Mouse (Mus musculus): Measurements from ENCODE around the gene Zfp874a. TPM values are rescaled to one million over a fixed set of nuclear protein-coding genes. Genes with fewer than 3 reads are reported as not detected.
A peak's percentile ranks its signal among the peaks of the same experiment; 100 is the strongest.

The Zfp874a gene
- polyA plus RNA-seq (2015; fragmentation: Nextera tagmentation; extraction: Ambion mirVana): 5.7 and 7.1 TPM in 2 replicates

DNA sequence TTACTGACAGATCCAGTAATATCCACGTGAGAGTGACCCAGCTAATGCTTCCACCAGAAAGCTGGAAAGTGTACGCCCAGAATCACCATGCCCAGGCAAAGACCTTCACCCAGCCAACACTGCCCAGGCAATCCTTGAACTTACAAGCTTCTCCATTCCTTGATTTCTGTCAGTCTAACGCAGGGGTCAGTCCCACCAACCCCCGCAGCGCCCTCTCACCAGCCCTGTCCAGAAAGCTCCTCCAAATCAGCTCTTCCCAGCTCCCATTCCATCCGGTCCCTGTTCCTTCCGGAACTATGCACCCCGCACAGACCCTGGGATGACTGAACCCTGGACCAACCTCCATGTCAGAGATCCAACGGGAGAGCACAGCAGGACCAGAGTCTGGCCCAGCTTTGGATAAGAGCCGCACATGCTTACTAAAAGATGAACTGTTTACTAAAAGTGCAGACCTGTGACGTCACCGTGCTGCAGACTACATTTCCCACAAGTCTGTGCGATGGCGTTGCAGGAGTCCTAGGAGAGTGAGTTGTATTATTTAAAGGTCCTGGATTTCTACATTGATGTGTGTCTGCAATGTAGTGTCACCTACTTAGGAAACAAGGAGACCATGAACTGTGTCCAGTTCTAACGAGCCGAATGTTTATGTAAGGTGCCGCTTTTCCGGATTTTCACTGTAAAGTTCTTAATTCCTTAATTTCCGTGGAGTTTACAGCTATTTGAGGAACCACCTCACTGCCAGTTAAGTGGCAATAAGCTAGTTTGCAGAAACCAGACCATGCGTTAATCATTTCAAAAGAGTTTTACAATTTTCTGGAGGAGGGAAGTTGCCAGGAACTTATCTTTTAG lies at the start of gene Zfp874a:
Zfp874a (minus strand) TSS at position 453 of the 849 bp plus-strand sequence.
- Histone ChIP-seq H3K4me1 (ENCODE audit: control insufficient read depth, insufficient read depth, low read depth, low read length) (peaks cover 2% of the 10 kb centered on the region), H3K36me3 (ENCODE audit: control insufficient read depth, insufficient read depth, low read length) (peaks cover 6% of the 10 kb centered on the region; the same call in 1 of the 2 replicates), H3K27me3 (replicated peaks; ENCODE audit: control insufficient read depth, insufficient read depth, low read length) (no peaks in the 10 kb centered on the region), H3K27ac (ENCODE audit: low read depth, low read length) (0 out of 2 replicates have a peak within 1 kb of the TSS, but pooled peaks have one; percentile 20), H3K4me3 (ENCODE audit: low read length) (peak within 1 kb of the TSS; percentile 52), H3K9me3 (ENCODE audit: control insufficient read depth, low read length) (no peaks in the 10 kb centered on the region), H3K9ac (ENCODE audit: low read depth, low read length) (peak within 1 kb of the TSS; percentile 61), H3K4me2 (ENCODE audit: low read length) (peak within 1 kb of the TSS; percentile 64)
- 1% methylated on average over 20 of the region's 20 CpGs for WGBS
- peak; percentile 99 for ATAC-seq

DNA sequence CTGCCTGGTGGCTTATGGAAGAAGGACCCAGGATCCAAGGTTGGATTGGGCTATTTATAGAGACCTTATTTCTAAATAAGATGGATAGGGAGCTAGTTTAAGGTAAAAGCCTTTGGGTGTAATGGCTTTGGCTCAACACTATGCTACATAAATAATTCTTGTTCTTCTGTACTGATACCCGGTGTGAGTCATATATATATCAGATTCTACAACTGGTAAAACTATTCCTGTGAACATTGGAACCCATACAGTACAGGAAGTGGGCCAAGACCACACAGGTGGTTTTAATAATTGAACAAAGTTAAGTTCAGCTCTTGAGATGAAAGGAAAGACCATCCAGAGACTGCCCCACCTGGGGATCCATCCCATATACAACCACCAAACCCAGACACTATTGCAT lies 49.5 kb upstream of the Zfp874a start:
- Histone ChIP-seq H3K9ac (ENCODE audit: low read depth, low read length) (no peak overlapping the region), H3K27me3 (replicated peaks; ENCODE audit: control insufficient read depth, insufficient read depth, low read length) (no peaks in the 10 kb centered on the region), H3K4me1 (ENCODE audit: control insufficient read depth, insufficient read depth, low read depth, low read length) (peaks cover 8% of the 10 kb centered on the region), H3K4me2 (ENCODE audit: low read length) (peak overlapping the region; percentile 83; the same call in 1 of the 2 replicates), H3K4me3 (ENCODE audit: low read length) (no peak overlapping the region), H3K27ac (ENCODE audit: low read depth, low read length) (no peak overlapping the region), H3K36me3 (ENCODE audit: control insufficient read depth, insufficient read depth, low read length) (no peaks in the 10 kb centered on the region), H3K9me3 (ENCODE audit: control insufficient read depth, low read length) (no peaks in the 10 kb centered on the region)
- ATAC-seq: no peak
- 94% methylated on average over 1 of the region's 1 CpGs for WGBS

DNA sequence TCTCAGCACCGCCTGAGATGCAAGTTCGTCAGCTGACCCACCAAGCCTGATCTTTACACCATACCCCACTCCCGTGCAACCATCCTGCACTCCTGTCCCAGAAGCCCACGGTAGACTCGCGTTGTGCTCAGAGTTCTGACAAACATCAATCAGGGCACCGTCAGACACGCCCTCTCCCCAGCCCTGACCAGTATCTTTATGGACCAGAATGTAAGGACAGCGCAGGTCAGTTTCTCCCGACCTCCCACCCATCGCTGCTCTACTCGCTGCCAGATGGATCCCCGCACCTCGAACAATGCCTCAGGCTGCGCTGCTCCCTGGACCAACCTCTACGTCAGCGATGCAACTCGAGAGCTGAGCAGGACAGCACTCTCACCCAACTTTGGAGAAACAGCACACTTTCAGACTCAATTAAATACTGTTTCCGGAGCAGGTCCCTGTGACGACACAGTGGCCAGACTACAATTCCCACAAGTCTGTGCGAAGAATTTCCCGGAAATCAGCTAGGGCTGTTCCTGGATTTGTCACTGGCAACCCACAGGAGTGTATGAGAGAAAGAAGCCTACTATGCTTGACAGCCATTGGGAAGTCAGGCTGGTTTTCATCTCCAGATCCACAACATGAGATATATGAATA lies 48.8 kb upstream of the Zfp874a start, which contains the start of gene Zfp58:
Zfp58 (minus strand) TSS at position 472 of the 636 bp plus-strand sequence.
- Histone ChIP-seq H3K9me3 (ENCODE audit: control insufficient read depth, low read length) (peaks cover under 1% of the 10 kb centered on the region; the same call in 1 of the 2 replicates), H3K9ac (ENCODE audit: low read depth, low read length) (peak within 1 kb of the TSS; percentile 68), H3K4me1 (ENCODE audit: control insufficient read depth, insufficient read depth, low read depth, low read length) (peaks cover 8% of the 10 kb centered on the region), H3K36me3 (ENCODE audit: control insufficient read depth, insufficient read depth, low read length) (peaks cover 2% of the 10 kb centered on the region; the same call in 1 of the 2 replicates), H3K4me2 (ENCODE audit: low read length) (peak within 1 kb of the TSS; percentile 83), H3K27ac (ENCODE audit: low read depth, low read length) (0 out of 2 replicates have a peak within 1 kb of the TSS, but pooled peaks have one; percentile 23), H3K27me3 (replicated peaks; ENCODE audit: control insufficient read depth, insufficient read depth, low read length) (no peaks in the 10 kb centered on the region), H3K4me3 (ENCODE audit: low read length) (peak within 1 kb of the TSS; percentile 58)
- ATAC-seq: peak; percentile 99
- under 1% methylated on average over 22 of the region's 22 CpGs for WGBS

DNA sequence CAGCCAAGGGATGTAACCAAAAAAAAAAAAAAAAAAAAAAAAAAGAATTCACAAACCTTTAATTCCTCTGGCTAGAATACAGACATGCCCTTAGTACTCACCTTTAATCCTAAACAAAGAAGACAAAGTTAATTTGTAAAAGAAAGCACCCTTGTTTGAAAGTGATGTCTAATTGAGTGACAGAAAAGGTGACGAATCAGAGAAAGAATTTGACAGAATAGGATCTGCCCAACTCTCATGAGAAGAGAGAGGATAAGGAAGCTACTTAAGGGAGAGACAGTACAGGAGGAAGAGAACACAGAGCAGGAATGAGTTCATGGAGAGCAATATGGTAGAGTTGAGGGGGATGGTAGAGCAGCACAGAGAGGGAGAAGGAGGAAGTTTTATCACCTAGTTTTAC lies 44.2 kb upstream of the Zfp874a start:
- WGBS: 95% methylated on average over 1 of the region's 1 CpGs
- H3K9me3 ChIP-seq (ENCODE audit: control insufficient read depth, low read length): peaks cover 12% of the 10 kb centered on the region
- H3K4me1 ChIP-seq (ENCODE audit: control insufficient read depth, insufficient read depth, low read depth, low read length): peaks cover 8% of the 10 kb centered on the region
- H3K27me3 ChIP-seq (replicated peaks; ENCODE audit: control insufficient read depth, insufficient read depth, low read length): no peaks in the 10 kb centered on the region
- H3K9ac ChIP-seq (ENCODE audit: low read depth, low read length): no peak overlapping the region
- no peak overlapping the region for H3K4me3 ChIP-seq (ENCODE audit: low read length)
- no peak overlapping the region for H3K4me2 ChIP-seq (ENCODE audit: low read length)
- ATAC-seq: no peak
- H3K27ac ChIP-seq (ENCODE audit: low read depth, low read length): no peak overlapping the region
- peaks cover 40% of the 10 kb centered on the region for H3K36me3 ChIP-seq (ENCODE audit: control insufficient read depth, insufficient read depth, low read length)

DNA sequence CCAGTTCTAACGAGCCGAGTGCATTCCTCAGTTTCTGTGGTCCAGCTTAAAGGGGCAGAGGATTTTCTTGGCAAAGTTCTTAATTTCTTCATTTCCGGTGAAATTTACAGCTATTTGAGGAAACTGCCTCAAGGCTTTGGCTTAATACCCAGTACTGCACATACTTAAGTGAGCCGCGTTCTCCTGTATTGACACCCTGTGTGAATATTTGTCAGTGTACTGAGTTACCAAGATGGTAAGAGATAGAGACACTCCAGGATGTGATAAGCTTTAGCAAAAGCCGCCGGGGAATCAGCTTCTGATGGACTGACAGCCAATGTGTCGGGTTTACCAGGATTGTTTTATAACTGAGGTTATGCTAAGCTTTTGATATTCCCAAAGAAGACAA lies 33.0 kb upstream of the Zfp874a start:
- WGBS: 40% methylated on average over 8 of the region's 8 CpGs
- Histone ChIP-seq H3K4me3 (ENCODE audit: low read length) (peak overlapping the region; percentile 70), H3K9me3 (ENCODE audit: control insufficient read depth, low read length) (no peaks in the 10 kb centered on the region; the same call in 1 of the 2 replicates), H3K36me3 (ENCODE audit: control insufficient read depth, insufficient read depth, low read length) (peaks cover 14% of the 10 kb centered on the region), H3K27ac (ENCODE audit: low read depth, low read length) (no peak overlapping the region; the same call in 1 of the 2 replicates), H3K4me2 (ENCODE audit: low read length) (peak overlapping the region; percentile 85), H3K27me3 (replicated peaks; ENCODE audit: control insufficient read depth, insufficient read depth, low read length) (no peaks in the 10 kb centered on the region), H3K9ac (ENCODE audit: low read depth, low read length) (peak overlapping the region; percentile 73), H3K4me1 (ENCODE audit: control insufficient read depth, insufficient read depth, low read depth, low read length) (peaks cover 6% of the 10 kb centered on the region)
- peak; percentile 70 for ATAC-seq

DNA sequence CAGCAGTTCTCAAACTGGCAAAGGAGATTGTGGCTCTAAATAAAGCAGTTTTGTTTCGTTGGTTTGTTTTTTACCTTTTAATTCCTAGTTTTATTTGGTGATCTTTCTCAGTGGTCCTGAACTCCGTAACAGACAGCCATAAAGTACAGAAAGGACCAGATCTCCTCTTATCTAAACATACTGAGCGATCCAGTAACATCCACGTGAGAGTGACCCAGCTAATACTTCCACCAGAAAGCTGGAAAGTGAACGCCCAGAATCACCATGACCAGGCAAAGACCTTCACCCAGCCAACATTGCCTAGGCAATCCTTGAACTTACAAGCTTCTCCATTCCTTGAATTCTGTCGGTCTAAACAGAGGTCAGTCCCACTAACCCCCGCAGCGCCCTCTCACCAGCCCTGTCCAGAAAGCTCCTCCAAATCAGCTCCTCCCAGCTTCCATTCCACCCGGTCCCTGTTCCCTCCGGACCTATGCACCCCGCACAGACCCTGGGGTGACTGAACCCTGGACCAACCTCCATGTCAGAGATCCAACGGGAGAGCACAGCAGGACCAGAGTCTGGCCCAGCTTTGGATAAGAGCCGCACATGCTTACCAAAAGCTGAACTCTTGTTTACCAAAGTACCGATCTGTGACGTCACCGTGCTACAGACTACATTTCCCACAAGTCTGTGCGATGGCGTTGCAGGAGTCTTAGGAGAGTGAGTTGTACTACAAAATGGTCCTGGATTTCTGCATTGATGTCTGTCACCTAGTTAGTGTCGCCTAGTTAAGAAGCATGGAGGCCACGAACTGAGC lies 32.4 kb upstream of the Zfp874a start, which contains the start of gene Zfp874b:
Zfp874b (minus strand) TSS at position 634 of the 799 bp plus-strand sequence.
- Histone ChIP-seq H3K36me3 (ENCODE audit: control insufficient read depth, insufficient read depth, low read length) (peaks cover 10% of the 10 kb centered on the region), H3K4me1 (ENCODE audit: control insufficient read depth, insufficient read depth, low read depth, low read length) (peaks cover 6% of the 10 kb centered on the region), H3K9ac (ENCODE audit: low read depth, low read length) (peak within 1 kb of the TSS; percentile 73), H3K27ac (ENCODE audit: low read depth, low read length) (peak within 1 kb of the TSS; percentile 34; the same call in 1 of the 2 replicates), H3K9me3 (ENCODE audit: control insufficient read depth, low read length) (no peaks in the 10 kb centered on the region), H3K4me2 (ENCODE audit: low read length) (peak within 1 kb of the TSS; percentile 85), H3K27me3 (replicated peaks; ENCODE audit: control insufficient read depth, insufficient read depth, low read length) (no peaks in the 10 kb centered on the region), H3K4me3 (ENCODE audit: low read length) (peak within 1 kb of the TSS; percentile 70)
- 5% methylated on average over 20 of the region's 20 CpGs for WGBS
- ATAC-seq: peak; percentile 96

DNA sequence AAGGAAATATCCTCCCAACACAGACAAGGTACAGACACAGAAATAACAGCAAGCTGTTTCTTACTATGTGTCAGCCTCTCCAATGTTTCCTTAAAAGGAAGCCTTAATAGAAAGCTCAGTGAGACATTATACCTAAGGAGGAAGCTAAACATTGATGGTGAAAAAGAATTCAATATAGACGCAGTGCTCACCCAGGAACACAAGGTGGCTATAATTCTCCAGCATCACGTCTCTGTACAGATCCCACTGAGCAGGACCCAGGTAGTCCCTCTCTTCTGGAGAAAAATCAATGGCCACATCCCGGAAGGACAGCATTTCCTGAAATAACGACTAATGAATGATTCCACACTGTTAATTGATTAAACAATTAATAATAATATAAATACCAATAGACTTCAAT lies 30.1 kb upstream of the Zfp874a start:
- Histone ChIP-seq H3K4me3 (ENCODE audit: low read length) (no peak overlapping the region), H3K27me3 (replicated peaks; ENCODE audit: control insufficient read depth, insufficient read depth, low read length) (no peaks in the 10 kb centered on the region), H3K9ac (ENCODE audit: low read depth, low read length) (no peak overlapping the region), H3K4me1 (ENCODE audit: control insufficient read depth, insufficient read depth, low read depth, low read length) (peaks cover 6% of the 10 kb centered on the region), H3K4me2 (ENCODE audit: low read length) (no peak overlapping the region), H3K36me3 (ENCODE audit: control insufficient read depth, insufficient read depth, low read length) (peaks cover 6% of the 10 kb centered on the region; the same call in 1 of the 2 replicates), H3K27ac (ENCODE audit: low read depth, low read length) (no peak overlapping the region), H3K9me3 (ENCODE audit: control insufficient read depth, low read length) (no peaks in the 10 kb centered on the region)
- ATAC-seq: no peak
- 62% methylated on average over 4 of the region's 4 CpGs for WGBS

DNA sequence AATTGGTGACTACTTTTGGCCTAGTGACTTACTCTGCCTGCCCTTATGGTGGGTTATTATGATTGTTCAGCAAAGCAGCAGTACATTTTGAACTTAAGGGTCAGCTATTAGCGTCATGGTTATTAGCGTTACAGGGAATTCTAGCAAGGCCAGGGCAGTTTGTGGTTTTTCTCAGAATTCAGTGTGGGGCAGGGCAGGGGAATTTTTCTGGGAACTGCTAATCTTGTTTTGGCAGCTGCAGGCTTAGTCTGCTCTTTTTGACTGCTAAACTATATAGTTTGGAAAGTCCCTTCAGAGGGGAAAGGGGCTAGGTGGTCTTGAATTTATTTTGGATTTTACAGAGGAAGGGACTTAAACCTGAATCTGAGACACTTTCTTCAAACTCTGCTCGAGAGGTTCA lies 17.9 kb upstream of the Zfp874a start:
- Histone ChIP-seq H3K4me3 (ENCODE audit: low read length) (no peak overlapping the region), H3K9me3 (ENCODE audit: control insufficient read depth, low read length) (no peaks in the 10 kb centered on the region), H3K4me1 (ENCODE audit: control insufficient read depth, insufficient read depth, low read depth, low read length) (no peaks in the 10 kb centered on the region), H3K27me3 (replicated peaks; ENCODE audit: control insufficient read depth, insufficient read depth, low read length) (no peaks in the 10 kb centered on the region), H3K36me3 (ENCODE audit: control insufficient read depth, insufficient read depth, low read length) (peaks cover 13% of the 10 kb centered on the region), H3K4me2 (ENCODE audit: low read length) (no peak overlapping the region), H3K9ac (ENCODE audit: low read depth, low read length) (no peak overlapping the region), H3K27ac (ENCODE audit: low read depth, low read length) (no peak overlapping the region)
- ATAC-seq: no peak
- 92% methylated on average over 3 of the region's 3 CpGs for WGBS

Data from hindbrain, embryonic 16.5 days (tissue).